Mouse (Mus musculus) neural tube, embryonic 14.5 days (tissue): Measurements from ENCODE around the gene Ralgds. TPM values are rescaled to one million over a fixed set of nuclear protein-coding genes. Genes with fewer than 3 reads are reported as not detected.

Source experiments
- ATAC-seq: fragments of 200-750 bp; cut with Nextera tagmentation; 2 replicates; pipeline ENCODE4 v1.8.0; 2017; ENCODE audit warnings: low read depth, mild to moderate bottlenecking, moderate TSS enrichment, moderate library complexity
- H3K27ac ChIP-seq: fragments of 300-500 bp; sonication (generic); 2 replicates; pipeline ENCODE4 v1.5.1; 2014; ENCODE audit warnings: low read depth, mild to moderate bottlenecking, control low read depth, low read length, moderate library complexity, mixed read lengths
- H3K27me3 ChIP-seq: fragments of 300-500 bp; sonication (generic); 2 replicates; pipeline ENCODE4 v1.6.1; 2014; ENCODE audit warnings: low read length; ENCODE audit not compliant: control insufficient read depth, insufficient read depth
- H3K36me3 ChIP-seq: fragments of 300-500 bp; sonication (generic); 2 replicates; pipeline ENCODE4 v1.6.1; 2014; ENCODE audit warnings: low read length, mixed read lengths; ENCODE audit not compliant: control insufficient read depth, insufficient read depth
- H3K4me1 ChIP-seq: fragments of 300-500 bp; sonication (generic); 2 replicates; pipeline ENCODE4 v1.6.1; 2014; ENCODE audit warnings: low read length; ENCODE audit not compliant: control insufficient read depth, insufficient read depth
- H3K4me2 ChIP-seq: fragments of 300-500 bp; sonication (generic); 2 replicates; pipeline ENCODE4 v1.6.1; 2014; ENCODE audit warnings: mild to moderate bottlenecking, low read depth, low read length, control low read depth
- H3K4me3 ChIP-seq: fragments of 300-500 bp; sonication (generic); 2 replicates; pipeline ENCODE4 v1.5.1; 2014; ENCODE audit warnings: low read depth, low read length, control low read depth, mixed read lengths
- H3K9ac ChIP-seq: fragments of 300-500 bp; sonication (generic); replicated peaks from 2 replicates; pipeline ENCODE4 v1.6.1; 2014; ENCODE audit warnings: low read depth, mild to moderate bottlenecking, control low read depth, low read length, mixed read lengths
- H3K9me3 ChIP-seq: fragments of 300-500 bp; sonication (generic); 2 replicates; pipeline ENCODE4 v1.6.1; 2016; ENCODE audit warnings: low read length; ENCODE audit not compliant: control insufficient read depth
- WGBS: fragments of 180-500 bp; shearing (Covaris S2); extraction: QIAGEN DNeasy Blood & Tissue Kit; methylation state at CpG from one replicate; pipeline ENCODE4 v1.1.7; 2014; 5-methylcytosine and 5-hydroxymethylcytosine counted together
- polyA plus RNA-seq: library from polyadenylated mRNA; unstranded; fragments of >200 nt; fragmentation: Nextera tagmentation; extraction: Ambion mirVana; gene quantifications from 2 replicates; pipeline ENCODE4 v1.2.1, GENCODE M21; 2014

Gene Ralgds
- polyA plus RNA-seq, 1 experiment from 2014 or later: 76.5 TPM

DNA sequence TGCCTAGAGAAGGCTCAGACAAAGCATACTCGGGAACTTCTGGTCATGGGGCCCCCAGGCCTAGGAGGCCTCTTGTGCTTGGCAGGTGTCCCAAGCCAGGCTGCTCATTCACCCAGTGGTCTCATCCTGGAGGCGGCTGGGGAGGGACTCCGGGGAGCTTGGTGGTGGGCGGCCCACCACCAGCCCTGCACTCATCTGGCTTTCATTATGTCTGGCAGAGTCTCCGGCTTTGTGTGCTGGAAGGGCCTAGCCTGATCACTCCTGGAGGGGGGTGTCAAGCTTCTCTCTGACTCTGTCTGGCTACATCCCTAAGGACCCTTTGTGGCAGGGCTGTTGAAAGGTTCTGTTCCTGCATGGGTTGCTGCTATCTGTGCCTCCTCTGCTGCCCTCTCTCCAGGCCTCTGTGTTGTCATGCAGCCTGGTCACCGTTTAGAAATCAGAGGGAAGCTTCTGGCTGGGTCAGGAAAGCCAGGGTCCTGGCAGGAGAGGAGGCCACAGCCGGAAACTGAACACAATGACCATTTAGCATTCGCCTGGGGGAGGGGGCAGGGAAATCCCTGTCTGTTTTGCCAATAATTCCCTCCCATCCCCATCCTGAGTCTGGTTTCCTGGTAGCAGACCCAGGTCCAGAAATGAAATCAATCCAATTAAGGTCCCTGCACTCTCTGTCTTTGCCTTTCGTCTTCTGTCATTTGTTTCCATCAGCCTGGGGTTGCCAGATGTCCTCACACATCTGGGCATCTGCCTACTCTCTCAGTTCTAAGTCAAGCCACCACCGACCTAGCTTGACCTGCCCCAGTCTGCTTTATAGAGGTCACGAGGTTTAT lies 21.7 kb downstream of the Ralgds start:
- 17% methylated on average over 11 of the region's 11 CpGs for WGBS

DNA sequence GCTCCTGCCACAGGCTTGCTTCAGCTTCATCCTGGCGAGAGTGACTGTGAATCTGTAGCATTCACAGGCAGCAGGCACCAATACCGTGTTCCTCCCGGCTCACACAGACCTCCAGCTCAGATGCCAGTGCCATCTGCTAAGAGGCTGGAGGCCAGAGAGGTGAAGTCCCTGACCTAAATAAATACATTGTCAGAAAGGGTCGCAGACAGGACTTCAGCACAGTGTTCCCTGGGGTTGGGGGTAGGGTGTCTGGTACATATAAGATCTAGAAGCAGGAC lies 22.3 kb downstream of the Ralgds start:
- 21% methylated on average over 4 of the region's 4 CpGs for WGBS
- Histone ChIP-seq H3K36me3 (no peaks in the 10 kb centered on the region), H3K4me2 (peak overlapping the region; percentile 65), H3K4me1 (peaks cover 83% of the 10 kb centered on the region), H3K27ac (peak overlapping the region; percentile 80), H3K27me3 (no peaks in the 10 kb centered on the region), H3K9me3 (no peaks in the 10 kb centered on the region), H3K4me3 (no peak overlapping the region), H3K9ac (peak overlapping the region; percentile 47; the same call in 1 of the 2 replicates)
- ATAC-seq: no peak

More for the DNA sequence above, 21.7 kb downstream of the Ralgds start:
- no peaks in the 10 kb centered on the region for H3K36me3 ChIP-seq
- peak overlapping the region; percentile 47; the same call in 1 of the 2 replicates for H3K4me3 ChIP-seq
- H3K9ac ChIP-seq: peak overlapping the region; percentile 47
- no peaks in the 10 kb centered on the region for H3K27me3 ChIP-seq
- peak overlapping the region; percentile 65 for H3K4me2 ChIP-seq
- H3K27ac ChIP-seq: peak overlapping the region; percentile 80
- H3K4me1 ChIP-seq: peaks cover 83% of the 10 kb centered on the region
- no peaks in the 10 kb centered on the region for H3K9me3 ChIP-seq
- ATAC-seq: peak; percentile 26; the same call in 1 of the 2 replicates

DNA sequence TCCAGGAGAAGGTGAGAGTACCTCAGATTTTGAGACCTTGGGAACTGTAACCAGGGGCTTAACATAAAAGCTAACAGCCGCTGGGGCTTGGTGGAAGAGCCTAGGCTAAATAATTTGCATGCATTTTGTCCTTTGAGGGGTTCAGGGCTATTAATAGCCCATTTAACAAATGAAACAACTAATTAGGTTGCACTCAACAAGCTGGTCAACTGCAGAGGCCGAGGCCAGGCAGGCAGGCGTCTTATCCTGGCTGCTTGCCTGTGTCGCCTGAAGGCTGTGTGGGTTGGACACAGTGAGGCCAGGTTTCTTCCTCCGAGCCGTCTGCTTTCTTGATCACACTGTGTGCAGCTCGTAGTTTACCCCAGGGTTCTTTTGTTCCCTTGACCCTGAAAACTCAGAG lies 22.7 kb downstream of the Ralgds start:
- WGBS: 23% methylated on average over 7 of the region's 7 CpGs
- no peaks in the 10 kb centered on the region for H3K36me3 ChIP-seq
- no peak overlapping the region for H3K4me3 ChIP-seq
- no peak overlapping the region for H3K9ac ChIP-seq
- peak overlapping the region; percentile 65 for H3K4me2 ChIP-seq
- ATAC-seq: no peak
- H3K4me1 ChIP-seq: peaks cover 81% of the 10 kb centered on the region
- H3K27ac ChIP-seq: peak overlapping the region; percentile 80
- no peaks in the 10 kb centered on the region for H3K27me3 ChIP-seq
- no peaks in the 10 kb centered on the region for H3K9me3 ChIP-seq

DNA sequence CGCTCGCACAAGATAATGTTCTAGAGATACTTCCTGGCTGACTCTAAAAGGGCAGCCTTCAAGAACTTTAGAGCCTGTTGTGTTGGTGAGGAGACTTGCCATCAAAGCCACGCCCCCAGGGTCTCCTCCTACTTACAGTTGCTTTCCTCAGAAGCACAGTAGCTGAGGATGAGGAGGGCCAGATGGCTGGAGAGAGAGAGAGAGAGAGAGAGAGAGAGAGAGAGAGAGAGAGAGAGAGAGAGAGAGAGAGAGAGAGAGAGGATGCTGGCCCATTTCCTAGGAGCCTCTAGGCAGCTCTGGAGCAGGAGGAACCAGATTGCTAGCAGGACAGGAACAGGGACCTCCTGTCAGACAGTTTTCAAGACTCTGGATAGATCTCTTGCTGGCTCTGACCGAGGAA lies 23.2 kb downstream of the Ralgds start:
- Histone ChIP-seq H3K4me1 (peaks cover 76% of the 10 kb centered on the region), H3K4me3 (no peak overlapping the region), H3K9ac (no peak overlapping the region), H3K27me3 (no peaks in the 10 kb centered on the region), H3K27ac (no peak overlapping the region; the same call in 1 of the 2 replicates), H3K4me2 (no peak overlapping the region), H3K36me3 (no peaks in the 10 kb centered on the region), H3K9me3 (no peaks in the 10 kb centered on the region)
- 71% methylated on average over 4 of the region's 4 CpGs for WGBS
- no peak for ATAC-seq

DNA sequence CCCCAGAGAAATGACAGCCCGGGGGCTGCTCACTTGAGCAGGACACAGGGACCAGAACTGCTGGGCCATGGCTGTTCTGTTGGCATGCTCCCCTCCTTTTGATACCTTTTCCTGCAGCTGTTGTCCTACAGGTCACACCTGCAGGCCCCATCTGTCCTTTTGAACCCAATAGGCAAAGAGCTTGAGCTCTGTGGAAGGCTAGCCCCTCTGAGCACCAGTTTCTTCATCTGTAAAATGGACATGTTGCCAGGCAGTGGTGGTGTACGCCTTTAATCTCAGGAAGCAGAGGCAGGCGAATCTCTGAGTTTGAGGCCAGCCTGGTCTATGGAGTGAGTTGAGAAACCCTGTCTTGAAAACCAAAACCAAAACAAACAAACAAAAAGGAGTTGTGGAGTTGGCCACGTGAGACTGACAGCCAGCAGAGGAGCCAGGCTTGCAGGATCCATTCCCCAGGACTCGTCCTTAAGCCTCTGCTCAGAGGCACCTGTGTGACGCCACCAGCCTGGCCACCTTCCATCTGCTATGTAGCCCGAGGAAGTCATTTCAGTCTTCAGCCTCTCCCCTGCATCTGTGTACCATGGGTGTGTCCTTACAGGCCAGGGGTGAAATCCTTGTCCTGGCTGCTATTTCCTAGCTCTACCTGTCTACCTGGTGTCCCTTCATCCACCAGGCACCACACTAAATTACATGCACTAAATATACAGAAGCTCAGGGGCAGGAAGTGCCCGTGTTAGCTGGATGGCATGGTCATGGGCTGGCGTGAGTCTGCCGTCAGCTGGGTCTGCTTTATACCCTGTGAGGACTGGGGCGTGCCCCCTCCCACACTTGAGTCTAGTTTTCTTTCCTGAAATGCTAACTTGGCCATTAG lies 24.1 kb downstream of the Ralgds start:
- 66% methylated on average over 11 of the region's 11 CpGs for WGBS
- Histone ChIP-seq H3K4me1 (peaks cover 74% of the 10 kb centered on the region), H3K4me3 (no peak overlapping the region), H3K27ac (no peak overlapping the region), H3K27me3 (no peaks in the 10 kb centered on the region), H3K36me3 (peaks cover 1% of the 10 kb centered on the region), H3K9ac (no peak overlapping the region), H3K9me3 (no peaks in the 10 kb centered on the region), H3K4me2 (no peak overlapping the region)
- no peak for ATAC-seq

DNA sequence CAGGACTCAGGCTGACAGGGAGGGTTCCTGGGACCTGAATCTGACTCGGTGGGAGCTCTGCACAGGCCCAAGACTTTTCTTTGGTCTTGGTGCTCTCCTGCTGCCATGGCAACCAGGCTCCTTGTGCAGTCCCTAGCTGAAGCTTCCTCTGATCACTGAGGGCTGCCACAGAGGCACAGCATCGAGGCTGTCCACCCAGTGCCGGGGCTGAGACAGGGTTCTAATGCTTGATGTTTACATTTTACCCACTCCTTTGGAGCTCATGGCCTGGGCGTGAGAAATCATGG lies 24.7 kb downstream of the Ralgds start:
- Histone ChIP-seq H3K27me3 (no peaks in the 10 kb centered on the region), H3K4me1 (peaks cover 71% of the 10 kb centered on the region), H3K4me2 (no peak overlapping the region), H3K4me3 (no peak overlapping the region), H3K27ac (no peak overlapping the region), H3K36me3 (peaks cover 7% of the 10 kb centered on the region), H3K9me3 (no peaks in the 10 kb centered on the region), H3K9ac (no peak overlapping the region)
- WGBS: 28% methylated on average over 4 of the region's 4 CpGs
- ATAC-seq: no peak

DNA sequence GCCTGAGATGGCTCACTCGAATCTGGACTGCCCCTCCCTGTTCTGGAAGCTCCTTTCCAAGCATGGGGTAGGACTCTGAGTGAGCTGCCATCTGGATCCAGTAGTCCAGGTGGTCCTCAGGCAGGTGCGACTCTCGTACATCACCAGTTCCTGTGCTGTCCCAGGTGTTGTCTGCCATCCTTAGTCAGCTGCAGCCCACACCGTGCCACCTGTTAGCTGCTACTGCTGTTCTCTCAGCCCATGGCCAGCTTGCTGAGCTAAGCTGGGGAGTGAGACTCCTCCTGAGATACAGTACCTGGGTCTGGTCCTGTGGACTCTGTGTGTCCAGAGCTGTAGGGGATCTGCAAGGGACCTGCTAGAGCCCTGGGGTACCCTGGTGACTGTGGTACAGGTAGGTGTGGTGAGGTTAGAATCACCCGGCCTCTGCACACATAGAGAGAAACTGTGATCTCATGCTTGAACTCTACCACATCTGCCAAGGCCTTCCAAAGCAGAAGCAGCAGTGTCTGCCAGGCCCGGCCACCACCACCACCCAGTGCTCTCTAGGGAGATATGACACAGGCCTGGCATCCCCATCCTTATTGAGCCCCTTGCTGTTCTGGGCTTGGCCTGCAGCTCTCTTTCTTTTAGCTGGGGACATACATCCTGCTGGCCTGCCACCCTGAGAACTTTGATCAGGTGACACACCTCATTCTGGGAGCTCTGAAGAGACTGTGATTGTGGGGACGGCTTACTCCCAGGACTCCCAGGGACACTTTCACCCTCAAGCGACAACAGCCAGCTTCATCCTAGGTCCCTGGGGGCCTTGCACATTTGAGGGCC lies 25.3 kb downstream of the Ralgds start:
- ATAC-seq: no peak
- H3K9ac ChIP-seq: no peak overlapping the region
- WGBS: 67% methylated on average over 8 of the region's 8 CpGs

DNA sequence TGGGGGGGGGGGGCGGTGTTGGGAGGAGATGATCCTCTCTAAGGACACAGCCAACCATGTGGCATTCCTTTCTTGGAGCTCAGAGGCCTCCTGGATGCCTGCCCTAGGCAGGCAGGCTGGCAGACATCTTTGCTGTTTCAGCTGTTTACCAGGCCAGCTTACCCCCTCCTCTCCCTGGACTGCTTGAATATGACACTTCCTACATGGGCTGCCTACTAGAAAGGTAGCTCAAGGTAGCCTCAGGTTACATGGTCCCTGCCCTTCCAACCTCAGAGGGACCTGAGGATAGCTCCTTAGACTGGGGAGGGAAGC lies 25.8 kb downstream of the Ralgds start:
- H3K9me3 ChIP-seq: no peaks in the 10 kb centered on the region
- H3K27me3 ChIP-seq: no peaks in the 10 kb centered on the region
- H3K4me2 ChIP-seq: no peak overlapping the region
- no peak overlapping the region for H3K4me3 ChIP-seq
- peak overlapping the region; percentile 53; the same call in 1 of the 2 replicates for H3K27ac ChIP-seq
- WGBS: 43% methylated on average over 1 of the region's 1 CpGs
- ATAC-seq: no peak
- peaks cover 17% of the 10 kb centered on the region for H3K36me3 ChIP-seq
- H3K9ac ChIP-seq: no peak overlapping the region
- H3K4me1 ChIP-seq: peaks cover 60% of the 10 kb centered on the region

More for the DNA sequence above, 25.3 kb downstream of the Ralgds start:
- no peak overlapping the region for H3K4me3 ChIP-seq
- peaks cover 13% of the 10 kb centered on the region for H3K36me3 ChIP-seq
- H3K4me1 ChIP-seq: peaks cover 64% of the 10 kb centered on the region
- H3K27ac ChIP-seq: peak overlapping the region; percentile 53; the same call in 1 of the 2 replicates
- no peaks in the 10 kb centered on the region for H3K27me3 ChIP-seq
- no peak overlapping the region for H3K4me2 ChIP-seq
- no peaks in the 10 kb centered on the region for H3K9me3 ChIP-seq
